Mouse (Mus musculus): Measurements from ENCODE around the gene Tns1. TPM values are rescaled to one million over a fixed set of nuclear protein-coding genes. Genes with fewer than 3 reads are reported as not detected.

Tns1 gene
- polyA plus RNA-seq, 1 experiment: 26.4 TPM

GRCm38 (mm10) chr1:74153461-74154184, 29.4 kb upstream of the Tns1 start, which contains the start of gene Cxcr2:
Gene Cxcr2 (plus strand): TSS chr1:74153989.
- Histone ChIP-seq H3K4me3 (replicated peaks; ENCODE audit: control insufficient read depth, low read depth, low read length) (peak within 1 kb of the TSS; percentile 65), H3K27ac (ENCODE audit: control insufficient read depth, insufficient read depth, low read depth, low read length, poor library complexity) (peak within 1 kb of the TSS; percentile 78), H3K4me1 (ENCODE audit: control insufficient read depth, insufficient read depth, low read length) (peaks cover 6% of the 10 kb centered on the region; the same call in 1 of the 2 replicates)
- no peak for TF ChIP-seq CTCF (IDR thresholded peaks at IDR 0.05; ENCODE audit: control insufficient read depth, insufficient read depth, low read length)
- TF ChIP-seq POLR2A (IDR thresholded peaks at IDR 0.05; ENCODE audit: borderline replicate concordance, control insufficient read depth, low read depth, low read length): no peak
- WGBS: 23% methylated on average over 8 of the region's 8 CpGs

GRCm38 (mm10) chr1:74151091-74151490, 26.8 kb upstream of the Tns1 start:
- no peak for TF ChIP-seq POLR2A (IDR thresholded peaks at IDR 0.05; ENCODE audit: borderline replicate concordance, control insufficient read depth, low read depth, low read length)
- no peak for TF ChIP-seq CTCF (IDR thresholded peaks at IDR 0.05; ENCODE audit: control insufficient read depth, insufficient read depth, low read length)
- Histone ChIP-seq H3K4me1 (ENCODE audit: control insufficient read depth, insufficient read depth, low read length) (peaks cover 10% of the 10 kb centered on the region), H3K27ac (ENCODE audit: control insufficient read depth, insufficient read depth, low read depth, low read length, poor library complexity) (peak overlapping the region; percentile 52), H3K4me3 (replicated peaks; ENCODE audit: control insufficient read depth, low read depth, low read length) (peak overlapping the region; percentile 21)
- 18% methylated on average over 3 of the region's 3 CpGs for WGBS

GRCm38 (mm10) chr1:74150101-74150500, 25.9 kb upstream of the Tns1 start:
- H3K27ac ChIP-seq (ENCODE audit: control insufficient read depth, insufficient read depth, low read depth, low read length, poor library complexity): peak overlapping the region; percentile 58; the same call in 1 of the 2 replicates
- no peak overlapping the region for H3K4me3 ChIP-seq (replicated peaks; ENCODE audit: control insufficient read depth, low read depth, low read length)
- WGBS: 66% methylated on average over 3 of the region's 3 CpGs
- TF ChIP-seq CTCF (IDR thresholded peaks at IDR 0.05; ENCODE audit: control insufficient read depth, insufficient read depth, low read length) (no peak), POLR2A (IDR thresholded peaks at IDR 0.05; ENCODE audit: borderline replicate concordance, control insufficient read depth, low read depth, low read length) (no peak)
- peaks cover 8% of the 10 kb centered on the region for H3K4me1 ChIP-seq (ENCODE audit: control insufficient read depth, insufficient read depth, low read length)

- Histone ChIP-seq H3K27ac (ENCODE audit: control insufficient read depth, insufficient read depth, low read depth, low read length, poor library complexity) (peak overlapping the region; percentile 60; the same call in 1 of the 2 replicates), H3K4me1 (ENCODE audit: control insufficient read depth, insufficient read depth, low read length) (peaks cover 8% of the 10 kb centered on the region), H3K4me3 (replicated peaks; ENCODE audit: control insufficient read depth, low read depth, low read length) (no peak overlapping the region)
- no peak for TF ChIP-seq CTCF (IDR thresholded peaks at IDR 0.05; ENCODE audit: control insufficient read depth, insufficient read depth, low read length)
- no peak for TF ChIP-seq POLR2A (IDR thresholded peaks at IDR 0.05; ENCODE audit: borderline replicate concordance, control insufficient read depth, low read depth, low read length)
- whole genome bisulfite sequencing: 29% methylated on average over 6 of the region's 6 CpGs
These were observed 25.0 kb upstream of the Tns1 start for GRCm38 (mm10) chr1:74149106-74149885.

GRCm38 (mm10) chr1:74141781-74142180, 17.5 kb upstream of the Tns1 start:
- no peak overlapping the region for H3K4me3 ChIP-seq (replicated peaks; ENCODE audit: control insufficient read depth, low read depth, low read length)
- H3K27ac ChIP-seq (ENCODE audit: control insufficient read depth, insufficient read depth, low read depth, low read length, poor library complexity): no peak overlapping the region
- WGBS: 84% methylated on average over 8 of the region's 8 CpGs
- TF ChIP-seq CTCF (IDR thresholded peaks at IDR 0.05; ENCODE audit: control insufficient read depth, insufficient read depth, low read length) (no peak), POLR2A (IDR thresholded peaks at IDR 0.05; ENCODE audit: borderline replicate concordance, control insufficient read depth, low read depth, low read length) (no peak)
- peaks cover 1% of the 10 kb centered on the region; the same call in 1 of the 2 replicates for H3K4me1 ChIP-seq (ENCODE audit: control insufficient read depth, insufficient read depth, low read length)

GRCm38 (mm10) chr1:74139415-74139814, 15.2 kb upstream of the Tns1 start:
- 35% methylated on average over 3 of the region's 3 CpGs for WGBS
- H3K4me3 ChIP-seq (replicated peaks; ENCODE audit: control insufficient read depth, low read depth, low read length): no peak overlapping the region
- TF ChIP-seq POLR2A (IDR thresholded peaks at IDR 0.05; ENCODE audit: borderline replicate concordance, control insufficient read depth, low read depth, low read length) (no peak), CTCF (IDR thresholded peaks at IDR 0.05; ENCODE audit: control insufficient read depth, insufficient read depth, low read length) (peak; percentile 11; the same call in 1 of the 2 replicates)
- peaks cover 3% of the 10 kb centered on the region for H3K4me1 ChIP-seq (ENCODE audit: control insufficient read depth, insufficient read depth, low read length)
- no peak overlapping the region for H3K27ac ChIP-seq (ENCODE audit: control insufficient read depth, insufficient read depth, low read depth, low read length, poor library complexity)

GRCm38 (mm10) chr1:74135326-74135950, 11.2 kb upstream of the Tns1 start:
- no peak overlapping the region for H3K27ac ChIP-seq (ENCODE audit: control insufficient read depth, insufficient read depth, low read depth, low read length, poor library complexity)
- WGBS: 38% methylated on average over 6 of the region's 6 CpGs
- TF ChIP-seq POLR2A (IDR thresholded peaks at IDR 0.05; ENCODE audit: borderline replicate concordance, control insufficient read depth, low read depth, low read length) (no peak), CTCF (IDR thresholded peaks at IDR 0.05; ENCODE audit: control insufficient read depth, insufficient read depth, low read length) (no peak)
- no peak overlapping the region for H3K4me3 ChIP-seq (replicated peaks; ENCODE audit: control insufficient read depth, low read depth, low read length)
- H3K4me1 ChIP-seq (ENCODE audit: control insufficient read depth, insufficient read depth, low read length): peaks cover 5% of the 10 kb centered on the region

GRCm38 (mm10) chr1:74133954-74134353, 9.7 kb upstream of the Tns1 start:
- H3K4me1 ChIP-seq (ENCODE audit: control insufficient read depth, insufficient read depth, low read length): peaks cover 5% of the 10 kb centered on the region
- H3K27ac ChIP-seq (ENCODE audit: control insufficient read depth, insufficient read depth, low read depth, low read length, poor library complexity): no peak overlapping the region; the same call in 1 of the 2 replicates
- WGBS: 6% methylated on average over 6 of the region's 6 CpGs
- TF ChIP-seq POLR2A (IDR thresholded peaks at IDR 0.05; ENCODE audit: borderline replicate concordance, control insufficient read depth, low read depth, low read length): no peak
- no peak for TF ChIP-seq CTCF (IDR thresholded peaks at IDR 0.05; ENCODE audit: control insufficient read depth, insufficient read depth, low read length)
- no peak overlapping the region for H3K4me3 ChIP-seq (replicated peaks; ENCODE audit: control insufficient read depth, low read depth, low read length)

All from bone marrow, adult 2 months (tissue).